Mouse (Mus musculus) layer of hippocampus, postnatal 36 days (tissue): Measurements from ENCODE around the gene Nuak2. TPM values are rescaled to one million over a fixed set of nuclear protein-coding genes. Genes with fewer than 3 reads are reported as not detected.
"Not testable (repeated sequence)": the region's sequence is repeated elsewhere in the genome, so short reads cannot be mapped to it uniquely, and the experiment has no call there.

Source experiments
- DNase-seq, 2 experiments: peaks; one replicate each; pipeline ENCODE4 v3.0.0; 2022
- total RNA-seq, 2 experiments: library from RNA; stranded (reverse); gene quantifications; 2 replicates each; pipeline ENCODE4 v1.2.3; 2021

Nuak2 gene
- total RNA-seq = 1 to 10 TPM in 1 of 2 experiments, under 1 TPM in 1; 0.63 to 1.1 TPM

DNA sequence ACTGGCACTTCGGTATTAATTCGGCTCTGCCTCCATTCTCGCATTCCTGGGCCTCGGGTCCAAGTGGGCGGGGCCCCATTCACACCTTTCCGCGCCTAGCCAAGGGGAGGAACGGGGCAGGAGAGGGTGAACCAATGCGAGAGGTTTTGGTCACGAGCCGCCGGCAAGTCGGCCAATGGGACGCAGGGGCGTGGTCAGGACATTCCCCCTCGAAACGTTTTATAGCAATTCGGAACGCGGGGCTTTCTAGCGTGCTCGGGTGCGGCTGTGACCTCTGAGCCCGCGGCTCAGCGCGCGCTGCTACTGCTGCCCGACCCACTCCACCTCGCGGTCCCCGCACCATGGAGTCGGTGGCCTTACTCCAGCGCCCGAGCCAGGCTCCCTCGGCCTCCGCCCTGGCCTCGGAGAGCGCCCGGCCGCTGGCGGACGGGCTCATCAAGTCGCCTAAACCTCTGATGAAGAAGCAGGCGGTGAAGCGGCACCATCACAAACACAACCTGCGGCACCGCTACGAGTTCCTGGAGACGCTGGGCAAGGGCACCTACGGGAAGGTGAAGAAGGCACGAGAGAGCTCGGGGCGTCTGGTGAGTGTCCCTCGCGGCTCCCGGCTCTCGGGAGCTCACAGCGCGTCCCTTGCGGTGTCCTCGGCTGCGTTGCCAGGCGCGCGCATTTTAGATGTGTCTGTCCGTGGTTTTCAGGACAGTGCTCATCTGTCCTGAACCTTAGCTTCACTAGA lies at the start of gene Nuak2:
Gene Nuak2 (plus strand): TSS at position 238 of the 736 bp plus-strand sequence.
- DNase-seq = peak; percentile 74 to 75

DNA sequence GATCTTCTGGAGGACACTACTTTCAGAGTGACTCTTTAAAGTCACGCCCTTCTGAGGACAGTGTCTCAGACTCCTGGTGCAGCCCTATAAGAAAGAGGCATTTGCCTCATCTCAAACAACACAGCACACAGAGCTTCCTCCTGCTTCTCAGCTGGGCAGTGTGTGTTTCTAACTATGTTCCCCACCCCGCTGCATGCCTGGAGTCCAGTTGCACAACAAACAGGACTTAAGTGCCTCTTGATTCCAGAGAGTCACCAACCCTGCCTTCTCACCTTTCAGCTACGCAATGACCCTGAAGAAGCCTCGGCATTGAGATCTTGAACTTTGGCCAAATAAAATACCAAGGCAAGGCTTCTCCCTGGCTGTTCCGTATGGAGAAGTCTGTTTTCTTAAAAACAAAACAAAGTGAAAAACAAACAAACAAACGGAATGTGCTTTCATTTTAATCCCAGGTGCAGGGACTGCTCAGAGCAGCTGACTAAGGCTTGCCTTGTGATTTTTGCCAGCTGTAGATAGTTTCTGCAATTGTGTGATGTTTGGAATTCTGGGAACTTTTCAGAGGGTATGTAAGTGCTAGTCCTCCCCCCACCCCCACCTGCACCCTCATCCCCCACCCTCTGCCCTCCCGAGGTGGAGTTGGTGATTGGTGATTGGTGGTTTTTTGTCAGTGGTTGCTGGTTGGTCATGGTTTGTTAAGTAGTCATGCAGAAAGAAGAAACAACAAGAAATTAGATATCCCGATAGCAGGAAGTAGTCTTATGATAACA lies 49.0 kb upstream of the Nuak2 start:
- DNase-seq = no peak

DNA sequence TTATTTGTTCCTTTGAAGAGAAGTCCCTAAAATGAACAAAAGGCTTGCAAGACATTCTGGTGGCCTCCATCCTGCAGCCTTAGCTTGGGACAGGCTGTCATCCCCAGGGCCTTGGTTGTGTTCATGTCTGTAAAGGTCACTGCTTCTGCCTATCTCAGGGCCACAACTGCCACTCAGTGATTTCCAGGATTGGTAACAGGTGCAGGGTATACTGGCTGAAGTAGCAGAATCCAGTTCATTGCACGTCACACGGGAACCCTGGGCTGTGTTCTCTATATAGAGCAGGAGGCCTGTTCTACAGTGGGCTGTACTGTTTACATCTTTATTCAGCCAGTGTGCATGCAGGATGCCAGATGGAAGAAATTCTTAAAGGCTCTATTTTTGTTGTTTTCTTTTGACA lies 48.0 kb upstream of the Nuak2 start:
- no peak for DNase-seq

DNA sequence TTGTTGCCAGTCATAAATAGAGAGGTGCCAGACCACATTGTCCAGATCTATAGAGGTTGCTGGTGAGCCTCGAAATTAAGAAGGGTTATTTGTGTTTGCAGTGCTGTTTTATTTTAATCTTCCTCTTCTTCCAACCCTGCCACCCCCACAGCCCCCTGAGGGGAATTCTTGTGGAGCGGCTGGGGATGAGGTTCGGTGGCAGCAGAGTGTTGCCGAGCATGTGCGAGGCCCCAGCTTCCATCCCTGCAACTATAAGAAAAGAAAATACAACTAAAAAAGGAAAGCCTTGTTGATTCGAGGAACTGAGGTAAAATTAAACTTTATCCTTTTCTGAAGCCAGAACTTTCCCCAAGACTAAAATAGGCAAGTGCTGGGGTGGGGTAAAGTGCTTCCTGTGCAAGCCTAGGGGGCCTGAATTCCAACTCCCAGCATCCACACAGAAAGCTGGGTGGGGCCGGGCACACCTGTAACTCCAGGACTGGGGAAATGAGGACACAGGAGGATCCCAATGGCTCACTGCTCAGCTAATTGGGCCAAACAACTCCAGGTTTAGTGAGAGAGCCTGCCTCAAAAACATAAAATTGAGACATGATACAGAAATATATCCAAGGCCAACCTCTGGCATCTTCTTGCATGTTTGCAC lies 47.4 kb upstream of the Nuak2 start:
- no peak for DNase-seq

DNA sequence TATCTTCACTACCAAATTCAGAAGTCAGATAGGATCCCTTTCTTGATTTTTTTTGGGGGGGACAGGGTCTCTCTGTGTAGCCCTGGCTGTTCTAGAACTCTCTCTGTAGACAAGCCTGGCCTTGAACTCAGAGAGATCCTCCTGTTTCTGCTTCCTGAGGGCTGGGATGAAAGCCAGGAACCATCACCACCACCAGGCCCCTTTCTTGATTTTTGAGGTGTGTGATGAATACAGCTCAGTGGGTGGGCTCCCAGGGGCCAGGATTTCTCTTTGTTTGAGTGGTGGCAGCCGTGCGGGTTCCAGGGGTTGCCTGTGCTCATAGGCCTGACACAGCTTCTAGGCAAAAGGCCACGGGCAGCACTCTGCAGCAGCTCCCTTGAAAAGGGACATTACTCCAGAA lies 44.7 kb upstream of the Nuak2 start:
- no peak for DNase-seq

DNA sequence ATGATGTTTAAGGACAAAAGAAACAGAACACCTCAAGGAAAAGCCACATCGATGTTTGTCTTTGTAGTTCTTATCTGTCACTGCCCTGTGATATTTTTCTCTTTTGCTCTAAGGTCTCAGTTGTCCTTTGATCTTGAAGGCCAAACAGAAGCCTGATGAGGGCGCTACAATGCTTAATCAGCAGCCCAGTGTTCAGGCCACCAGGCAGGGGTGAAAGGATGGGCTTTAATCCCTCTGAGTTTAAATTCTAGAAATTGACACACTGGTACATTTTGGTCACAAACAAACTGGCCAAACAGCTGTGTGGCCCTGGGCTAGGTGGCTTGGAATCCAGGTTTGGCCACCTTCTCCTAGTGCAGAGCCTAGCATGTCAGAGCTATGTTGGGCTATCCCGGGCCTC lies 39.2 kb upstream of the Nuak2 start:
- no peak for DNase-seq

DNA sequence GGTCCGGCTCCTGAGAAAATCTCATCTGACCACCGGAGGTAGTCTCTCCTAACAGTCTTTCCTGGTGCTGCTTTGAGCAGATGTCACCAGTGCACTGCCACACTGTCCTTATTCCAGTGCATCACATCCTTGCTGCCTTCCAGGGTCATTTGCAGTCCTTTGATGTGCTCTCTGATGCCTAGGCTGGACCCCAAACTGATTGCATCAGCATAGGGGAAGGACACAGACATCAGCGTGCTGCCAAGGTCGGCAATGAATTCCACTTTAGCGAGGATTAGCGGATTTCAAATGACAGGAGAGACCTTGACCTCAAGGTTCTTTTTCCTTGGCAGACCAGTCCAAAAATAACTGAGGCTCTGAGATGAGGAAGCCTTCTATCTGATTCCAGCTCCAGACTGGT lies 38.8 kb upstream of the Nuak2 start:
- DNase-seq = no peak

DNA sequence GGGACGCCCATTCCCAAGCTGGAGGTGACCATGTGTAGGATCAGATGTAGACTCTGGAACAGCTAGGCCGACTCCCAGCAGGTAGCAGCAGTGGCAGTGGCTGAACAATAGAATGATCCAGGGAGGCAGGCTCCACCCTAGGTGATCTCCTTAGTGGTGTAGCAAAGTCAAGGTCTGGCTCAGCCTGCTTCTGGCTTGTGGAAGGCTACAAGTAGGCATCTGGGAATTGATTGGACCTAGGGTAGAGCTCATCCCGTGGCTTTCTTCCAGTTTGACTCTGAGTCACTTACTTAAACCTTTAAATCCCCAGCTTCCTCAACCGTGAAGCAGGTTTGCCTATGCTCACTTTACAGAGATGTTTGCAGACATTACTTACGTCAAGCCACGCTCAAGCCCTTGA lies 35.3 kb upstream of the Nuak2 start:
- not testable (repeated sequence) for DNase-seq

DNA sequence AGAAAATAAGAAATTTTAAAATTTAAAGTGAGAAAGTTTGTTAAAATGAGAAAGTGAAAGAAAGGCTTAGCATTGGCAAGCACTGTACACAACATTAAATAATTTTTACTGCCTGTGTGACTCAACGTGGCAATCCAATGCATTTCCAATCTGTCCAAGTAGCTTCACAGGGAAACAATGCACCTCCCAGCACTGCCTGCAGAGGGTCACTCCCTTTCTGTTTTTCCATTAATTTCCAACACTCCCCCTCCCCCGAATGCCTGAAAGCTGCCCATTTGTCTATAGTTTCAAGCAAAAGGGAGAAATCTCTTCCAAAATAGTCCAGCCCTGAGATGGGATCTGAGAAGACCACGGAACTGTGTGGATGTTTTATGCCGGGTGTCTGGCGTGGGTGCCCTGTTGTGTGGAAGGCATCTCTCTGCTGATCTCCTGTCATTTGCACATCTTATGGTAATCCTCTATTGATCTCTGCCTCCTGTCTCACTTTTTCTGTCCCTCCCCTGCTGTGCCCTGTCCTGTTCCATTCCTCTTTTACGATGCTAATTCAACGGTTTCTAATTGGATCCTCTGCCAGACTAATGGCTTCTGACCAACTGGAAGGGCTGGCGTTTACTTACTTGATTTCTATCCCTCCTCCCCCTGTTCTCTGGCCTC lies 34.3 kb upstream of the Nuak2 start:
- DNase-seq = no peak

DNA sequence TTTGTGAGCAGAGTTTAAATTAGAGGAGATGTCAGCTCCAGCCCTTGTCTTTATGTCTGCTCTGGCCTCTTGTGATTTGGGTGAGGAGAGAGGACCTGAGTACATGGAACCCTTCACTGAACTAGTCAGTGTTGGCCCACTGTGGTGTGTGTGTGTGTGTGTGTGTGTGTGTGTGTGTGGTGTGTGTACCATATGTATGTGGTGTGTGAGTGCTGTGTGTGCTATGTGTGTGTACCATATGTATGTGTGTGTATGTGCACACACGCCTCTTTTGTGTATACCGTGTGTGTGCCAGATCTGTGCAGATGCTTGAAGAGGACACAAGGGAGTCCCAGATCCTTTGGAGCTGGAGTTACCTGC lies 33.8 kb upstream of the Nuak2 start:
- no peak for DNase-seq

DNA sequence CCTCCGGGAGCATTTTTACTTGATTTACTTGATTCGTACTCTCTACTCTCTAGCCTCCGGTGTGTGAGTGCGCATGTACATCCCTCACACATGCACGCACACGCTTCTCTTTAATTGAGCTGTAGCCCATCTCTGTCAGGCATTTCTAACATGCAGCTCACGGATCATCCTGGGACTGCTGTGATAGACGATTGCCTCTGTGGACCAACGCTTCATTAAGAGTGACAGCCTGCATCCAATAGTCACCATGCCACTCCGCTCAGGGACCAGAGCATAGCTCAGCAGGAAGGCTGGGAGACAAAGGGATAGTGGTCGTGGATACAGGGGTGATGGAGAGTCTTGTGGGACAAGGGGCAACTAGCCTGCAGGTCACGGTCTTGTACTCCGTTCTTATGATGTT lies 32.9 kb upstream of the Nuak2 start:
- no peak for DNase-seq

DNA sequence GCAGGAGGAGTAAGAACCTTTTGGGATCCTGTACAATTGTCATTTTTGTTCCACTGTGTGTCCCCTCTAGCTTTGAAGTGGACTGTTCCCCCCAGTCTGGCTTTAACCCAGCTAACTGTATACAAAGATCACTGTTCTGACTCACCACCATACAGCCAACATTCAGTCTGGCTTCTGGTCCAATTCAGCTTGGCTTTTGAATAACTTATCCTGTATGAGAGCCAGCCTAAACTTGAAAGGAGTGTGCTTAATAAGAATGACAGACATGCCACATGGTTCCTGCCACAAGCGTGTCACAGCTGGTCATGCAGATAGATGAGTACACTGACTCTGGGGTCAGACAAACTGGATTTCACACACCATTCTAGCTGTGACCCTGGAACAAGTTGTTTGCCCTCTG lies 29.2 kb upstream of the Nuak2 start:
- no peak for DNase-seq

DNA sequence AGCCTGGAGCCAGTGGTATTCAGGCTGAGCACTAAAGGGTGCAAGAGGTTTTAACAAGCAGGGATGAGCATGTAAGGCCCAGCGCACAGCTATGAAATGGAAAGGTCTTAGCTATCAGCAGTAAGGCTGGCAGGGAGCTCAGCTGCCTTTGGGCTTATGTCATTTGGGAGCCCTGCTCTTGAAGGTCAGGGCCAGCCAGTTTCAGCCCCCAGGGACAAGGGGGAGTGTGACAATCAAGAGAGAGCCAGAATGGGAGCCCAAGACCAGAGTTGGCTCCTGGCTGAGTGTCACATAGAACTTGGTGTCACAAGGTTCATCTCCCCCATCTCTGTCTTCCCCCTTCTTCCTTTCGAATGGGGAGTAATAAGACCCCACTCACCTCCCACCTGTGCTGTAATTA lies 28.5 kb upstream of the Nuak2 start:
- DNase-seq = no peak

DNA sequence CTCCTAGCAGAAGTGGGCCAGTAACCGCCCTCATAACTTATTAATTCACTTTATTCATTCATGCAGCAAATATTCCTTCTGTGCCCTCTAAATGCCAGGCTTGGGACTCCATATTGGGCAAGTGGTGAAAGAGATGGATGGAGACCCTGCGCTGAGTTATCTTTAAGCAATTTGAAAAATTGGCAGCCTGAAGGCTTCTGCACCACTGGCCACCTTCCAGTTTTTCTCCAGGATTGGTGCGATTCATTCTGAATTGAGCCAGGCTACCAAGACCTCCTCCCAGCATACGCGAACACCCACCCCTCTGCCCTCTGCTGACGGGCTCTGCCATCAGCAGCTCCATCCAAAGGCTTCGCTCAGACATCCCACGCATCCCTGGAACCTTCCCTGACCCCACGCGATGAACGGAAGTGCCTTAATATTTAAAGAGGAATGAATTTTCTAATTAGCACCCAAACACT lies 27.9 kb upstream of the Nuak2 start:
- no peak for DNase-seq

DNA sequence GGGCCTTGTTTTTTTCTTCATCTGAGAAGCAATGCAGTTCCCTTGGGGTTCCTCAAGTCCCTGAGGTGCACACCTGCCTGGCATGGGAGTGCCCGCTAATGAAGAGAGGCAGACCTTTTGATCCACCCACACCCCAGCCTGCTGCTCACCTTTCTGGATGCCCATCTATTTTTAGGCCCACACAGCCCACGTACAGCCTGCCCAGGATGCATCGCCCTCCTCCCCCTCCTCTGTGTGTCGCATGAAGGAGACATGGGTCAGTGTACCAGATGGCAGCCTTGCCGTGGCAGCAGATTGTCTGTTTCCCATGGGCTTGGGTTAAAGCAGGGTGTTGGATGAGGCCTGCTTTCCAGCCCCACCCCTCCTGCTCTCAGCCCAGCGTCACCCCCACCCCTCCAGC lies 26.0 kb upstream of the Nuak2 start:
- DNase-seq = no peak

DNA sequence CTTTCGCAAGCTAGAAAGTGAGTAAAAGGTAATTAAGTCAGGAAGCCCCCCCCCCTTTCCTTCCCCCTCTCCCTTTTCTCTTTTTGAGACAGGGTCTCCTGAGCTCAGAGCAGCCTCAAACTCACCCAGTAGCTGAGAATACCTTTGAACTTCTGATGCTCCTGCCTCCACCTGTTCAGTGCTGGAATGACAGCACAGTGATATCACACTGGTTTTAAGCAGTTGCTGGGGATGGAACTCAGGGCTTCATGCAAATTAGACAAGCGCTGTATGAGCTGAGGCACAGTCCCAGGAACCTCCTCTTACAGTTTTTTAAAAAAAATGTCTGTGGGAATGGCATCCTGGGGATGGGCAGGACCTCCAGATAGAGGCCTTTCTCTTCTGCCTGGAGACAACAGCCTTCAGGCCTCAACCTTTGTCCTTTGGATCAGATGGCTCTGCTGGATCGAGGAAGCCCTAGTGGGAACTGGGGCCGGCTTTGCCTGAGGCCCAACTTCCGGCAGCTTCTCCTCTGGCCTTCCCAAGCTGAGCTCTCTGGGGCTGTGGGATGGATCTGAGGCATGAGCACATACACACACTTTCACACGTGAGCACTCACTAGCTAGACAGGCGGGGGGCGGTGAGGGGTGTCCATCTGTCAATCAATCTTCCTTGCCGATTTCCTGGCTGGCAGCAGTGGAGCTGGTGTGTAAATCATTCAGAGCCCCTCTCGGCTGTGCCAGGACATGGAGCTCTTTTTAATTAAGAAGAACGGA lies 24.8 kb upstream of the Nuak2 start:
- DNase-seq = no peak

DNA sequence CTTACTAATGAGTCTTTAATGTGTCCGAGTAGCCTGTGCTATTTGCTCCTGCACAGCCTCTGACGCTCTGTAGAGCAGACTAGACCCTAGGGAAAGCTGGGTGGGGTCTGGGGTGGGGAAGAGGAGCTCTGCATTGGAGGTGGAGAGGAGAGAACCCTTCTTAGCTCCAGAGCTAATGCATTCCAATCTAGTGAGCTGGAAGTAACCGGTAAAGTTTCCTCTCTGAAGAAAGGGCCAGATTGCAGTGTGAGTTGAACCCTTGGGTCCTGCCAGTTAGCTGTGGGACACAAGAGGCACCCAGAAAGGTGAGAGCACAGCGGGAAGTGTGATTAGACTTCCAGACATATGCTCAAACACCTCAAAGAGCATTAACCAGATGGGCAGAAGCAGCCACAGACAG lies 24.2 kb upstream of the Nuak2 start:
- no peak for DNase-seq

DNA sequence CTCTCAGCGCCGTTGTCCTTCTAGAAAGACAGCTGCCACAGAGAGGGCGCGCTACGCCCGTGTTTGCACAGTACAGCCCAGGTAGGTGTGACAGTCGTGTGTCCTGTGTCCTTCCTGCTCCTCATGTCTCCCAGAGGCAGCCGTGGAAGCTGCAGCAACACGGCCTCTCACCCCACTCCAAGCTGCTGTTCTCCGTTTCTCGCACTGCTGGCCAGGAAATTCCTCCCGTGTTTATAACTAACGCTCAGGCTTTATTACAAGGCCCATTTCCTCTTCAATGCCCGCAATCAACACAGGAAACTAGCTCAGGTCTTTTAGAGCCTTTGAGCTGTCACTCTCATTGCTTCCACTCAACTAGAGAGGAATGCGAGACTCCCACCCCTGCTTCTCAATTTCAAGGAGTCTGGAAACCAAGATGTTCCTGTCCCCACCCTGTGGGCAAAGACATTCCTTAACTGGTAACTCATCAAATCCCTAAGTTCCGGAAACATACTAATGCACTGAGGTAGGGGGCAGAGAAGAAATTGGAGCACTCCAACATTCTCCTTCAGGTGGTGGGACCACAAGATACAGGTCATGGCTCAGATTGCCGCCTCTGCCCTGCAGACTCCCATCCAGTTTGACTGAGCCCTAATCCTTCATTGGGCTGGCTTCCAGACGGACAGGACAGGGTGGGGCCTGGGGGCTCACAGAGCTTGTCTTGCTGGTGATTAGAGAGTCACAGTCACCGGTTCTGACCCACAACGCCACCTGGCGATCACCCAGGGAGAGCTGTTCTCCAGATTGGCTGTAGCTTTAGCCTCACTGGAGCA lies 23.4 kb upstream of the Nuak2 start:
- DNase-seq = no peak

DNA sequence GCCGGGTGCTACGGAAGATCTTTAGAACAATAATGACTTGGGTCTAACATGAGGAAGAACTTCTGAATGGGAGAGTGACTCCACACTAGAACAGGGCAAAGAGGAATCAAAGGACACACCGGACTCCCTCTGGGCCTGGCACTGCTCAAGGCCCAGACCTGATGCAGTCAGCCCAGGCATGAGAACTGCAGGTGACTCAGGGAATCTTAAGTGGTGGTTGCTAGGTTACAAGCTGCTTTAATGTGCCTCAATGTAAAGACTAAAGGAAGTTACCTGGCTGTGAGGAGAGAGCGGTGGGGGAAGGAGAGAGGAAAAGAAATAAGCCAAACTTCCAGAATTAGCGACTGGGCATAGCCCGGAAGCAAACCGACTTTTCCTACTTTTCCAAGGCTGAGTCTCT lies 20.4 kb upstream of the Nuak2 start:
- DNase-seq = no peak

DNA sequence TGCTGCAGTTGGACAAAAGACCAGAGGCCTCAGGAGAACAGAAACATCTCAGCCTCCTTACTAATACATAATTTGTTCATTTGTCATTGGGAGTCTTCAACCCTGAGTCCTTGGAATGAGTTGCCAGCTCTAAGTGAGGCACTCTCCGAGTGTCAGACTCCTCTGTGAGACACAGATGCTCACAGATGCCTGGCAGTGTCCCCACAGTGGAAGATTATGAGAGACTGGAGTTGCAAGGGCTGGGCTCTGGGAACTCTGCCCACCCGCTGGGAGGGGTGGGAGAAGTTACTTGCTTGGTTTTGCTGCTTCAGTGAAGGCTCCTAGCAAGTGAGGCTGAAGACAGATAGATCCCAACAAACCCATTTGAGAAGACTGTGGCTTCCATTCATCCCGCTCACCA lies 19.9 kb upstream of the Nuak2 start:
- no peak for DNase-seq

DNA sequence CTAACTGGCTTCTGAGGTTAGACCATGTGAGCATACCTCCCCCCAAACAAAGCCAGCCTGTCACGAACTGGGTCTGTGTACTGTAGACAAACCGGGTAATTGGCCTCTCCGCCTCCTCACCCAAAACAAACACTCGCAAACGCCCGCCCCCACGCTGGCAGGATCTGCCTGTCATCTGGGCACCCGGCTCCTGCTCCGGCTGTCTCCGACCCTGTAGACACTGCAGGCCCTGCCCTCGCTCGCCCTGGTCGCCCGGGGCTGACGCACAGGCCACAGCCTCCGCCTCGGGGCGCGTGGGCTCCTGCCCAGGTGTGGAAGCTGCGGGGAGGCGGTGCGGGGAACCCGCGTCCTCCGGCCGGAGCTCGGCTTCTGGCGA lies 17.5 kb upstream of the Nuak2 start, which contains the start of gene Klhdc8a:
Gene Klhdc8a (plus strand): TSS at position 202 of the 376 bp plus-strand sequence.
- peak; percentile 43 to 50 for DNase-seq
